Mouse (Mus musculus) lung, embryonic 16.5 days (tissue): ENCODE data around the gene Sctr. TPM values are rescaled to one million over a fixed set of nuclear protein-coding genes. Genes with fewer than 3 reads are reported as not detected.
"Not testable (repeated sequence)": the region's sequence is repeated elsewhere in the genome, so short reads cannot be mapped to it uniquely, and the experiment has no call there.

Experiments used
- ATAC-seq: fragments of 200-750 bp; cut with Nextera tagmentation; 2 replicates; pipeline ENCODE4 v1.8.0; 2017; ENCODE audit warnings: low read depth, mild to moderate bottlenecking, moderate library complexity
- H3K27ac ChIP-seq: fragments of 300-500 bp; sonication (generic); 2 replicates; pipeline ENCODE4 v1.5.1; 2014; ENCODE audit warnings: mild to moderate bottlenecking, control low read depth, low read length
- H3K27me3 ChIP-seq: fragments of 300-500 bp; sonication (generic); 2 replicates; pipeline ENCODE4 v1.6.1; 2014; ENCODE audit warnings: low read depth, low read length, mixed read lengths; ENCODE audit not compliant: control insufficient read depth, insufficient read depth
- H3K36me3 ChIP-seq: fragments of 300-500 bp; sonication (generic); 2 replicates; pipeline ENCODE4 v1.6.1; 2014; ENCODE audit warnings: low read length; ENCODE audit not compliant: control insufficient read depth, insufficient read depth
- H3K4me1 ChIP-seq: fragments of 300-500 bp; sonication (generic); replicated peaks from 2 replicates; pipeline ENCODE4 v1.6.1; 2014; ENCODE audit warnings: low read length, mixed read lengths; ENCODE audit not compliant: control insufficient read depth, insufficient read depth
- H3K4me2 ChIP-seq: fragments of 300-500 bp; sonication (generic); 2 replicates; pipeline ENCODE4 v1.6.1; 2014; ENCODE audit warnings: low read depth, low read length, control low read depth
- H3K4me3 ChIP-seq: fragments of 300-500 bp; sonication (generic); 2 replicates; pipeline ENCODE4 v1.5.1; 2014; ENCODE audit warnings: mild to moderate bottlenecking, low read length, control low read depth
- H3K9ac ChIP-seq: fragments of 300-500 bp; sonication (generic); 2 replicates; pipeline ENCODE4 v1.6.1; 2014; ENCODE audit warnings: low read length, control low read depth
- H3K9me3 ChIP-seq: fragments of 300-500 bp; sonication (generic); 2 replicates; pipeline ENCODE4 v1.6.1; 2016; ENCODE audit warnings: low read length; ENCODE audit not compliant: control insufficient read depth
- WGBS: fragments of 180-500 bp; shearing (Covaris S2); extraction: QIAGEN DNeasy Blood & Tissue Kit; methylation state at CpG from one replicate; pipeline ENCODE4 v1.1.7; 2014; 5-methylcytosine and 5-hydroxymethylcytosine counted together
- polyA plus RNA-seq: library from polyadenylated mRNA; unstranded; fragments of >200 nt; fragmentation: Nextera tagmentation; extraction: Ambion mirVana; gene quantifications from 2 replicates; pipeline ENCODE4 v1.2.1, GENCODE M21; 2015

The Sctr gene
- polyA plus RNA-seq, 1 experiment from 2014 or later = 0.16 TPM

DNA sequence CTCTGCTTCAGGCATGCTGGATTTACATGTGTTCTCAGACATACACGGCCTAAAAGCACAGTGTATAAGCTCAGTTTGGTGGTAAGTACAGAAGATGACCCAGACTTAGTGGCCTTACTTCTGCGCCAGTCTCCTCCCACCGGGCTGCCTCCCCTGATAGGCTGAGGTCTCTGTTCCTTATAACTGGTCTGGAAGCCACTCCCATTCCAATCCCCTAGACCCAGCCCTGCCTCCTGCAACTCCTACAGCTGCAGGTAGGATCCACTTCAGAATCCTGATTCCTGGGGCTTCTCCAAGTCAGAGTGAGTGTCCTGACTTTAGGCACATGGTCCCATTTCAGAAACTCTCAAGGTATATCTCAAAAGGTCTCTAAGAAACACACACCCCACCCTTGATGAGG is 79.0 kb downstream of the Sctr start:
- Histone ChIP-seq H3K36me3 (no peaks in the 10 kb centered on the region), H3K27ac (no peak overlapping the region), H3K4me3 (no peak overlapping the region), H3K27me3 (no peaks in the 10 kb centered on the region), H3K9ac (no peak overlapping the region), H3K9me3 (no peaks in the 10 kb centered on the region), H3K4me2 (no peak overlapping the region), H3K4me1 (peaks cover 15% of the 10 kb centered on the region)
- 62% methylated on average over 3 of the region's 3 CpGs for WGBS
- ATAC-seq = no peak

- Histone ChIP-seq H3K4me1 (peaks cover 15% of the 10 kb centered on the region), H3K27me3 (no peaks in the 10 kb centered on the region), H3K27ac (no peak overlapping the region), H3K9ac (no peak overlapping the region), H3K36me3 (no peaks in the 10 kb centered on the region), H3K4me2 (no peak overlapping the region), H3K4me3 (no peak overlapping the region), H3K9me3 (no peaks in the 10 kb centered on the region)
- WGBS = 60% methylated on average over 13 of the region's 13 CpGs
- no peak for ATAC-seq
Observed at GRCm38 (mm10) chr1:120086644-120087043, 80.0 kb downstream of the Sctr start.

DNA sequence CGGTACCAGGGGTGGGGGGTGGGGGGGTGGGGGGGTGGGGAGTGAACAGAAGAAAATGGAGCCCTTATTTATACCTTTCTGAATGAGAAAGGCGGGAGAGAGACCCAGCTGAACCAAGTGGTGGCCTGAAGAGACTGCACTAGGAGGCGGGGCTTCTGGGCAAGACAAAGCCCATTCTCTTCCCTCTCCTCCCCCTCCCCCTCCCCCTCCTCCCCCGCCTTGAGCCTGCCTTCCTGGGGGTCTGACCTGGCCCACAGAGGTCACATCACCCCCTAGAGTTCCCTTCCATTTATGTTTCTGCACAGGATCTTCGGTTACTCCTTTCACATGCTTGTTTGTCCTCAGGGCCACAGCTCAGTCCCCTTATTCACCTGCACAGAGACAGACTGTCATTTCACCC is 82.5 kb downstream of the Sctr start:
- no peak for ATAC-seq
- Histone ChIP-seq H3K27ac (no peak overlapping the region), H3K4me1 (no peaks in the 10 kb centered on the region), H3K4me2 (no peak overlapping the region), H3K4me3 (no peak overlapping the region), H3K36me3 (no peaks in the 10 kb centered on the region), H3K9ac (no peak overlapping the region), H3K27me3 (no peaks in the 10 kb centered on the region), H3K9me3 (no peaks in the 10 kb centered on the region)
- 42% methylated on average over 3 of the region's 5 CpGs for WGBS

- Histone ChIP-seq H3K9ac (no peak overlapping the region), H3K4me1 (no peaks in the 10 kb centered on the region), H3K4me3 (no peak overlapping the region), H3K9me3 (no peaks in the 10 kb centered on the region), H3K36me3 (no peaks in the 10 kb centered on the region), H3K4me2 (no peak overlapping the region), H3K27ac (no peak overlapping the region), H3K27me3 (no peaks in the 10 kb centered on the region)
- 72% methylated on average over 8 of the region's 8 CpGs for WGBS
- ATAC-seq = no peak
Observed at GRCm38 (mm10) chr1:120090880-120091570, 84.3 kb downstream of the Sctr start.

DNA sequence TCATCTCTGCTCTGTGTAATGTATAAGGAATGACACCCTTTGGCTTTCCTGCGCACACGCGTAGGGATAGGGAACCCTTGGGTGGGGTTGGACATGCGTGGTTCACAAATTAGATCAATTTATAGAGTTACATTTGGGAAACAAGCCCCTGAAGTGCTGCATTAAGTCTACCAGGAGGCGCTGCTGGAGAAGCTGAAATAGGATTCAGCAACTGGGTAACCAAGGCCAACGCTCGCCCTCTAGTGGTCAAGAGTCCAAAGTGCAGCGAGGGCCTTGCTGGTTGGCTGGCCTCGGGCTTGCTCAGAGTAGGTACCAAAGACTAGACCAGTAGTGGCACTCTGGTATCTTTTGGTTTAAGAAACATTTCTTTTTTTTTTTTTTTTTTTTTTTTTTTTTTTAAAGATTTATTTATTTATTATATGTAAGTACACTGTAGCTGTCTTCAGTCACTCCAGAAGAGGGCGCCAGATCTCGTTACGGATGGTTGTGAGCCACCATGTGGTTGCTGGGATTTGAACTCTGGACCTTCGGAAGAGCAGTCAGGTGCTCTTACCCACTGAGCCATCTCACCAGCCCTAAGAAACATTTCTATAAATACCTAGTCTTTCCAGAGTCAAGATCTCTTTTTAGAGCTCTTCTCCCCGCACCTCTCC is 86.9 kb downstream of the Sctr start:
- not testable (repeated sequence) for H3K36me3 ChIP-seq, H3K27ac ChIP-seq, H3K4me2 ChIP-seq, H3K27me3 ChIP-seq, H3K9ac ChIP-seq, H3K4me1 ChIP-seq, H3K9me3 ChIP-seq, H3K4me3 ChIP-seq
- 49% methylated on average over 11 of the region's 14 CpGs for WGBS
- peak; percentile 77 for ATAC-seq

- WGBS = 55% methylated on average over 3 of the region's 3 CpGs
- ATAC-seq = no peak
- Histone ChIP-seq H3K4me1 (no peaks in the 10 kb centered on the region), H3K36me3 (no peaks in the 10 kb centered on the region), H3K9ac (no peak overlapping the region), H3K4me3 (no peak overlapping the region), H3K27ac (no peak overlapping the region), H3K4me2 (no peak overlapping the region), H3K27me3 (no peaks in the 10 kb centered on the region), H3K9me3 (no peaks in the 10 kb centered on the region)
Observed at GRCm38 (mm10) chr1:120094920-120095319, 88.2 kb downstream of the Sctr start.

DNA sequence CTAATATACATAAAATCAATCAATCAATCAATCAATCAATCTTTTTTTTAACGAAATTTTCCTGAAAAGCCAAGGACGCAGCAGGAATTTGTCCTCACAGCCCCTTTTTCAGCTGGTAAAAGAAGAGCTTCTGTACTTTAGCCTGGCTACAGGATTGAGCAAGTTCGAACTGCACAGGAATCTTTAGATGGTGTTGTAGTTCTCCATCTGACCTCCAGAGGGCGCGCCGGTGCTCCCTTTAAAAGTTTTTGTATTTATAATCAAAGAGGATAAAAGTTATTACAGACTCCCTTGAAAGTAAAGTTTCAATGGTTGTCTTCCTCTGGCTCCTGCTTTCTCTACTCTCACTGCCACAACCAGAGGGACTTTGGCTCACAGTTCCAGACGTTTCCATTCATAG is 91.6 kb downstream of the Sctr start:
- 14% methylated on average over 7 of the region's 7 CpGs for WGBS
- no peaks in the 10 kb centered on the region for H3K9me3 ChIP-seq
- no peak overlapping the region for H3K9ac ChIP-seq
- H3K36me3 ChIP-seq = no peaks in the 10 kb centered on the region
- no peak overlapping the region for H3K27ac ChIP-seq
- H3K4me1 ChIP-seq = no peaks in the 10 kb centered on the region
- peaks cover 3% of the 10 kb centered on the region for H3K27me3 ChIP-seq
- H3K4me2 ChIP-seq = no peak overlapping the region
- ATAC-seq = no peak
- H3K4me3 ChIP-seq = no peak overlapping the region

DNA sequence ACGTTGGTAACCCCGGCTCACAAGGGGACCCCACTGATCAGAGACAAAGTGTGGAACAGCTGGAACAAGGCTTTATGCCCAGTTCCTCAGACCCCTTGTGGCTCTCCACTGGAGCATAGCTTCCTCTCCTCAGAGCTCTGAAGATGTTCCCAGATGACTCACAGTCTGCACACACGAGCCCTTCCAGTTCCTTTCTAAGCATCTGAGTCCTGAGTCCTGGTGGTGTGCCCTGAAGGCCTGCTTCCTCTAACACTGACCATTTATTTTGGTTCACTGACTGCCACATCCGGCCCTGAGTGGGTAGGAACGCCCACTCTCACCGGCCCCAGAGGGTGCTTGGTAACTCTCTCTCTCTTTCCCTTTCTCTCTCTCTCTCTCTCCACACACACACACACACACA is 92.8 kb downstream of the Sctr start:
- Histone ChIP-seq H3K36me3 (no peaks in the 10 kb centered on the region), H3K27me3 (peaks cover 9% of the 10 kb centered on the region), H3K4me1 (no peaks in the 10 kb centered on the region), H3K4me3 (no peak overlapping the region), H3K4me2 (no peak overlapping the region), H3K27ac (no peak overlapping the region), H3K9ac (no peak overlapping the region), H3K9me3 (no peaks in the 10 kb centered on the region)
- 50% methylated on average over 6 of the region's 6 CpGs for WGBS
- peak; percentile 63; the same call in 1 of the 2 replicates for ATAC-seq

DNA sequence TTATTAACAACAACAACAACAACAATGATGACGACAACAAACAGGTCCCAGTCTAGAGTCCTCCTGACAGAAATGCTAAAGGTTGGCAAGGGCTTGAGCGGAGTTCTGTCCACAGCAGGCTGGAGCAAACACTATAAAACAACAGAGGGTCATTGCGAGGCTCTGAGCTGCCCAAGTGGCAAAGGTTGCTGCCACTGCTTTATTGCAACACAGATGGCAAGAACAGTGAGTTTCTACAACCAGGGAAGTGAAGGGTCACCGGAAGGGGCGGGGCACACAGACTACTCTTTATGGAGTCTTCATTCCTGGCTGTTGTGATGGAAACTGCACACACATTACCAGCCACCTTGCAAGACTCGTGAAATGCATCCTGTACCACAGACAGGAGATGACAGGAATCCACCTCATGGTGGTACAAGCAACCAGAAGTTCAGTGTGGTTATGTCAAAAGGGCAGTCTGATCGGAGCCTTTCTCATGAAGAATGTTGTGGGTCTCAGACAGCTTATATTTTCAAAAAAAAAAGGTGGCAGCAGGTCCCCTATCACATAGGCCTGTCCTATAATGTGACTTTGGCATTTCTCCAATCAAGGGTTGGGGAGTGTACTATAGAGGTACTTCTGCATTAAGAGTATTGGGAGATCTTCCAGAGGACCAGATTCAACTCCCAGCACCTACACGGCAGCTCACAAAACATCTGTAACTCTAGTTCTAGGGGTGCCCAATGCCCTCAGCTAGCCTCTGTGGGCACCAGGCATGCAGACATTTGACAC is 93.9 kb downstream of the Sctr start:
- Histone ChIP-seq H3K4me1 (no peaks in the 10 kb centered on the region; the same call in 1 of the 2 replicates), H3K36me3 (no peaks in the 10 kb centered on the region), H3K27me3 (peaks cover 9% of the 10 kb centered on the region), H3K27ac (no peak overlapping the region), H3K9ac (no peak overlapping the region), H3K4me2 (no peak overlapping the region), H3K4me3 (no peak overlapping the region), H3K9me3 (no peaks in the 10 kb centered on the region)
- WGBS = 74% methylated on average over 8 of the region's 8 CpGs
- no peak for ATAC-seq
